In genomic region chr3:123838385-123839170, GRCm38 (mm10) we compare ENCODE assay signal across 15 mouse cellular contexts.
"Had no signal": no experiment of that assay in that cellular context is flagged by ENCODE, and none has a peak within 500 bp of the region (broad histone marks: within the 10 kb centered on the region; RNA-seq: fewer than 3 reads in every experiment).

No protein-coding gene starts in this region.

- DNase-seq: kidney, postnatal 36 days; lung, embryonic 14.5 days; lung, postnatal 10 days; lung, postnatal 4 days; right cerebral cortex, postnatal 14 days; thymus, adult 2 months; thymus, postnatal 25 days had no signal

- H3K4me3 ChIP-seq: layer of hippocampus, adult 2 months; limb, embryonic 10.5 days; liver, embryonic 15.5 days; midbrain, embryonic 10.5 days; midbrain, embryonic 15.5 days; stomach, embryonic 15.5 days had no signal

- H3K27ac ChIP-seq: kidney, postnatal 0 days; layer of hippocampus, adult 2 months; limb, embryonic 10.5 days; liver, embryonic 15.5 days; midbrain, embryonic 10.5 days; midbrain, embryonic 15.5 days; stomach, embryonic 15.5 days had no signal

- ATAC-seq: midbrain, embryonic 15.5 days had no signal

- H3K27me3 ChIP-seq: liver, embryonic 15.5 days; midbrain, embryonic 15.5 days; stomach, embryonic 15.5 days had no signal

- H3K9me3 ChIP-seq: limb, embryonic 10.5 days; liver, embryonic 15.5 days; midbrain, embryonic 10.5 days; midbrain, embryonic 15.5 days; stomach, embryonic 15.5 days had no signal

- H3K4me2 ChIP-seq: liver, embryonic 11.5 days; liver, embryonic 15.5 days; lung, embryonic 14.5 days; midbrain, embryonic 15.5 days; stomach, embryonic 15.5 days had no signal

- H3K4me1 ChIP-seq: limb, embryonic 10.5 days; liver, embryonic 15.5 days; midbrain, embryonic 10.5 days; midbrain, embryonic 15.5 days; stomach, embryonic 15.5 days had no signal

- H3K9ac ChIP-seq: liver, embryonic 15.5 days; lung, embryonic 14.5 days; midbrain, embryonic 15.5 days; stomach, embryonic 15.5 days had no signal

- H3K36me3 ChIP-seq: limb, embryonic 10.5 days; liver, embryonic 15.5 days; midbrain, embryonic 10.5 days; midbrain, embryonic 15.5 days; stomach, embryonic 15.5 days had no signal
